Mouse (Mus musculus) frontal cortex, adult (tissue): ENCODE results near the gene Hist1h3e.

Source experiments
- ATAC-seq: cut with Nextera tagmentation; 2 replicates; pipeline ENCODE4 v1.9.2; 2017; ENCODE audit warnings: mild to moderate bottlenecking, moderate library complexity, mixed read lengths; ENCODE audit not compliant: low TSS enrichment

Gene Hist1h3e

GRCm38 (mm10) chr13:23518885-23519284 is 43.3 kb downstream of the Hist1h3e start:
- peak; percentile 20; the same call in 1 of the 2 replicates for ATAC-seq

- ATAC-seq: no peak
Observed at GRCm38 (mm10) chr13:23518295-23518603, 43.9 kb downstream of the Hist1h3e start.

GRCm38 (mm10) chr13:23517603-23518294 is 44.4 kb downstream of the Hist1h3e start:
- peak; percentile 63 for ATAC-seq

GRCm38 (mm10) chr13:23516822-23517602 is 45.2 kb downstream of the Hist1h3e start:
- ATAC-seq: peak; percentile 55

- no peak for ATAC-seq
Observed at GRCm38 (mm10) chr13:23515826-23516620, 46.1 kb downstream of the Hist1h3e start.

GRCm38 (mm10) chr13:23515281-23515680 is 46.9 kb downstream of the Hist1h3e start:
- no peak for ATAC-seq

- ATAC-seq: no peak
Observed at GRCm38 (mm10) chr13:23513517-23513916, 48.7 kb downstream of the Hist1h3e start.
